Mouse (Mus musculus): ENCODE data around the gene Gla. TPM values are rescaled to one million over a fixed set of nuclear protein-coding genes. Genes with fewer than 3 reads are reported as not detected.

Gene Gla
- total RNA-seq, 2 experiments from 2014 or later = 5.4 to 5.8 TPM

GRCm38 (mm10) chrX:134588997-134589396, 11.9 kb downstream of the Gla start:
- no peak for DNase-seq

DNA sequence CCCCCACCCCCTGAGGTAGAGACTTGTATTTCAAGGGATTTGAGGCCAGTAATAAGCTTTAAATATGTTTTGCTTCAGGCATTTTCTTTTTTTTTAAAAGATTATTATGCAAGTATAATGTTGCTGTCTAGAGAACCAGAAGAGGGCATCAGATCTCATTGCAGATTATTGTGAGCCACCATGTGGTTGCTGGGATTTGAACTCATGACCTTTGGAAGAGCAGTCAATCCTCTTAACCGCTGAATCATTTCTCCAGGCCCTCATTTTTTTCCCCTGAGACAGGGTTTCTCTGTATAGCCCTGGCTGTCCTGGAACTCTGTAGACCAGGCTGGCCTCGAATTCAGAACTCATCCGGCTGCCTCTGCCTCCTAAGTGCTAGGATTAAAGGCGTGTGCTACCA, 12.7 kb downstream of the Gla start:
- no peak for DNase-seq

DNA sequence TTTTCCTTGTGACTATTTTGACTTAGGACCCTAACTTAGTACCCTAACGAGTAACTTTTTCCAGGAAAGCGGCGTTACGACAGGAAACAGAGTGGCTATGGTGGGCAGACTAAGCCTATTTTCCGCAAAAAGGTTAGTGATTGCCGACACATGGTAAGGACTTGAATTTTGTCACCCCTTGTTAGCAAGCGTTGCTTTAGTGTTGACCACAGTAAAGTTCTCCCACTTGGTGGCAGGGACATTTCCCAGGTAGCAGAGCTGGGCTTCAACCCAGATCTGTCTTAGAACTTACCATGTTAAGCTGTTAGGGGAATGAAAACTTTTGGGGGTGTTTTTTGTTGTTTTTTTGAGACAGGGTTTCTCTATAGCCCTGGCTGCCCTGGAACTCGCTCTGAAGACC, 14.5 kb downstream of the Gla start:
- no peak for DNase-seq

GRCm38 (mm10) chrX:134585103-134586002, 15.6 kb downstream of the Gla start, which contains the start of gene Rpl36a:
Rpl36a (plus strand) TSS chrX:134585654.
- peak; percentile 91 for DNase-seq

DNA sequence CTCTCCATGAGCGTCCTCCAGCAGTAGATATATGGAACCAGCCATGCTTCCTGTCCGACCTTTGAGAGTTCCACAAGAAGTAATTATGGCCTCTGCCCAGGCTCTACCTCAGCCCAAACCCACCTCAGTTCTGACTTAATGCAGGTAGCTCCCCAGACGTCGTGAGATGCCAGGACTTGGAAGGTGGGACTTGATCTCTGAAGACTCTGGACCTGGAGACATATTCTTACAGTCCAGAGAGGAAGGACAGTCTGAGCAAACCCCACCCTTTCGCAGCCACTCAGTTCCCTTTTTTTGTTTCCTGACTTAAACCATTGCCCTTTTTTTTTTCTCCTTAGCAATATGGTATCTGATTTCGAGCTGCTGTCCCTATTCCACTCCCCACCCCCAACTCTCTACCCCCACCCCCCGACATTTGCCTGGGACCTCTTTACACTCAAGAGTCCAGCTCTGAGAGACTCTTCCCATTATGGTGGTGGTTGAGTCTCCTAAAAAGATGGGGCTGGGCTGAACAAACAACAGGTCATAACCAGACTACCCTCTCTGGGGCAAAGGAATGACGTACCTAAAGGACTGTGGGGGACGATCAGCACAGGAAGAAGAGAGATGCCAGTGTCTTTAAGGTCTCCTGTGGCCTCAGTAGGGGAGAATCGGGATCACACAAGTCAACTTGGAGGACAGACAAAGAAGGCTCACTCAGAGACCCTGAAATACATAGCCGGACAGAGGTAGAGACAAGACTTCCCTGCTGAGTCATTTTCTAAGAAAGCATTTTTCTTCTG, 17.8 kb downstream of the Gla start, which contains the start of gene Btk:
Btk (minus strand) TSS at position 683 of the 782 bp plus-strand sequence.
- no peak for DNase-seq

- DNase-seq = no peak
Measured at GRCm38 (mm10) chrX:134582270-134582669, 18.7 kb downstream of the Gla start.

- DNase-seq = no peak
Measured at GRCm38 (mm10) chrX:134580528-134581305, 20.2 kb downstream of the Gla start.

GRCm38 (mm10) chrX:134577896-134578295, 23.0 kb downstream of the Gla start:
- DNase-seq = no peak

DNA sequence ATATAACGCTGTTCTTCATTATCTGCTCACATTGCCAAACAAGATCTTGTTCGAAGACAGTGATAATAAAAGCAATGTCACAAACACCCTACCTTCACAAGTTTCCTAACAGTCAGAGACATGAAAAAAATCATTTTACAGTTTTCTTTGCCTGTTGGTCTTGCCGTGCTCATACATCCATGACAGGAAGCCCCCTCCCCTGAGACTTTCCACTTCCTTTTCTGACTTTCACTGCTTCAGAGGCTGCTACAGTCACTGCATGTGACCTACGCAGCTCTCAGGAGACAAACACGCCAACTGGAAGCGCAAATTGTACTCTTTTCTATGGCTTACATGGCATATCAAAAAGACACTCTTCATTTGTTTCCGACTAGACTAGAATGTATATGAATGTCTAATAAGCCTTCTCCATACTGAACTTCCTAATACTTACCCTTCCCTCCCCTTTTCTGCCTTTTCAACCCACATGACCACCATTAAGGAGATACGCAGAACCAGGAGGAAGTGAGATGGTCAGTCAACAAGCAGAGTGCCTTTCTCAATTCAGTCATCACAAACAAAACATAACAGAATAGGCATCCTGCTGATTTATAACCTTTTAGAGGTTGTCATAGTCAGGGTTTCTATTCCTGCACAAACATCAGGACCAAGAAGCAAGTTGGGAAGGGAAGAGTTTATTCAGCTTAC, 34.2 kb downstream of the Gla start:
- no peak for DNase-seq

- no peak for DNase-seq
Measured at GRCm38 (mm10) chrX:134564326-134564725, 36.6 kb downstream of the Gla start.

DNA sequence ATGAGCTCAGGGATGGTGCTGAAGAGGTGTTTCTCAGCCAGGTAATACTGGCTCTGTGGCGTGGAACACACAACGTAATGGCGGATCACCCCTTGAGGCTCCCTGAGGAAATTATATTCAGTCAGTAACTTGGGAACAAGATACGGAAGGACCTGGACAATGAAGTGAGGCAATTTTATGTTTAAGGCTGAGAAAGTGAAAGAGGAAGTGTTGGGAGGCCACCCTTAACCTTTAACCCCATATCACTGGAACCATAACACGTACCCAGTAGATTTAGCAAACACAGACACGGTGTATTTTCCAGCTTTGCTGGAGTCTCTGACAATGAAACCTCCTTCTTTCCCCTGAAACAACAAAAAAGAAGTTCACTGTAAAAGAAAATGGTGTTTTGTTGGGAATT, 46.5 kb downstream of the Gla start:
- no peak for DNase-seq

DNA sequence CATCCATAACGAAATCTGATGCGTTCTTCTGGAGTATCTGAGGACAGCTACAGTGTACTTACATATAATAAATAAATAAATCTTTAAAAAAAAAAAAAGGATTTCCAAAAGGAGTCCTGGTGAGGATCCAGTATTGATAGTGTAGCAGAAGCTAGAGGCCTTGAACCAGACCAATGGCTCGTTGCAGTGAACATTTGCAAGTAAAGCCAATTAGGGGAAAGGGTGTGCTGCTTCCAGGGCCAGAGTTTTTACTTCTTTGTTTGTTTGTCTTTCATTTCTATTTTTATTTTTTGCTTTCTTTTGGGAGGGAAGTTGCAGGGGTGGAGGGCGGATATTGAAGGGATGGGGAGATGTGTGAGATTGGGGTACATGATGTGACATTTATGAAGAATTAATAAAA, 47.6 kb downstream of the Gla start:
- DNase-seq = no peak

DNA sequence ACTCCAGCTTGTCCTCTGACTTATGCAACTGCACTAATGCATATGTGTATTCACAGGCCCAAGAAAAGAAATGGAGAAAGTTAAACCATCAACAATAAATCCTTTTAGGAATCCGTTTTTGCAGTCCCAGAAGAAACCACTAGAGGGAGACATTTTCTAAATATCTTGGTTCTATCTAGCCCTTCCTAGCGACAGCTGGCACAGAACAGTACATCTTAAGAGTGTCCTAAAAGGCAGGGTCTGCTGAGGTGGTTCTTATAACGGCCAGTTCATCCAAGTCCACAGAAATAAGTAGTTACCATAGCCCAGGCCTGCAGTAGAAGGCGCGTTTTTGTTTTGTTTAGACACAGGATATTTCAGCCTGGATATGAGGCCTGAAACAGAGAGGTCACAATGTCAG, 50.0 kb downstream of the Gla start:
- peak; percentile 9 for DNase-seq

GRCm38 (mm10) chrX:134547330-134547729, 53.6 kb downstream of the Gla start:
- DNase-seq = no peak

- no peak for DNase-seq
Measured at GRCm38 (mm10) chrX:134541955-134542308, 59.0 kb downstream of the Gla start.

DNA sequence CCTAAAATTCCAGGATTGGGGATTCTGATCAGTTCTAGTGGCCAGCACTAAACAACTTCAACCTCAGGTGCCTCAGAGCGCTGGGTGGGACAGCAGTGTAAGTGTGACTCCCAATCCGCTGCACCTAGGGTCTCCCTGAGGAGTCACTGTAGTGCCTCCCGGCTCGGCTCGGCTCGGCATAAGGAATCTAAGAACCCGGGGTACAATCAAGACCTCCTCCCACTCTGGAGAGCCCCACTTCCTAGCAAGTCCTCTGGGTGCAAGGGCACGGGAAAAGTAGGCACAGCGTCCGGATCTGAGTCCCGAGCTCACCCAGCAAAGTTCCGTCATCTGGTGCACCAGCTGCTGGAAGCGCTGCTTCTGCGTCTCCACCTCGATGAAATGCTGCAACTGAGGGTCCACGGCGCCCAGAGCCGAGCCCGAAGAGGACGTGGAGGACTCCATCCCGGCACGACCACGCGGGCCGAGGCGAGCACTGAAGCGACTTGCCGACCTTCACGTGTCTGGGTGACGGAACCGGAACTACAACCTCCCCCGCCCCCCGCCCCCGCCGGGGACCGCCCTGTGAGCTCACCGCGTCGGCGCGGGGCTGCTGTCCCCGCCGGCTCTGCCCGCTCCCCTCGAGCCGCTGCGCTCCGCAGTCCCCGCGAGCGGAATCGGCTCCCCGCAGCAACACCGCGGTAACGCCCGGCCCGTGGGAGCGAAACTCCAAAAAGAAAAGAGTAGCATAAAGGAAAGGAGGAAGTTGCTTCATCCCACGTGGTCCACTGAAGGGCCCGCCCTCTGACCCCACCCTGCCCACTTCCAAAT, 59.6 kb downstream of the Gla start, which contains the start of gene Timm8a1:
Timm8a1 (minus strand) TSS at position 721 of the 810 bp plus-strand sequence.
- peak; percentile 74 for DNase-seq

- peak; percentile 15 for DNase-seq
Measured at GRCm38 (mm10) chrX:134540414-134541135, 60.4 kb downstream of the Gla start.

DNA sequence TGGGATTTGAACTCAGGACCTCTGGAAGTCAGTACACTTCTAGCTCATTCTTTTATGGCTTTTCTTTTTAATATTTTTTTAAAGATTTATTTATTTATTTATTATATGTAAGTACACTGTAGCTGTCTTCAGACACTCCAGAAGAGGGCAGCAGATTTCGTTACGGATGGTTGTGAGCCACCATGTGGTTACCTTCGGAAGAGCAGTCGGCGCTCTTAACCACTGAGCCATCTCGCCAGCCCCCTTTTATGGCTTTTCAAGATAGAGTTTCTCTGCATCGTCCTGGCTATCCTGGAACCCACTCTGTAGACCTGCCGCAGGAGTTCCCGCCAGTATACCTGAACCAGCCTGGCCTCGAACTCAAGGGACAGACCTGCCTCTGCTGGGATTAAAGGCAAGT, 61.1 kb downstream of the Gla start:
- peak; percentile 2 for DNase-seq

Data from adrenal gland, postnatal 10 days (tissue).